Mouse (Mus musculus) gastrocnemius, adult 8-10 months (tissue): Measurements from ENCODE around the gene Nod1. TPM values are rescaled to one million over a fixed set of nuclear protein-coding genes. Genes with fewer than 3 reads are reported as not detected.
A peak's percentile ranks its signal among the peaks of the same experiment; 100 is the strongest.

Experiments
- DNase-seq, 2 experiments: peaks; one replicate each; pipeline ENCODE4 v3.0.0; 2022; ENCODE audit warnings: low spot score in 2 of 2
- total RNA-seq, 4 experiments: library from RNA; stranded (reverse); gene quantifications; 2 replicates each; pipeline ENCODE4 v1.2.4; 2022

Nod1 gene
- total RNA-seq = 1 to 10 TPM; 7.0 to 8.9 (median 7.9) TPM

DNA sequence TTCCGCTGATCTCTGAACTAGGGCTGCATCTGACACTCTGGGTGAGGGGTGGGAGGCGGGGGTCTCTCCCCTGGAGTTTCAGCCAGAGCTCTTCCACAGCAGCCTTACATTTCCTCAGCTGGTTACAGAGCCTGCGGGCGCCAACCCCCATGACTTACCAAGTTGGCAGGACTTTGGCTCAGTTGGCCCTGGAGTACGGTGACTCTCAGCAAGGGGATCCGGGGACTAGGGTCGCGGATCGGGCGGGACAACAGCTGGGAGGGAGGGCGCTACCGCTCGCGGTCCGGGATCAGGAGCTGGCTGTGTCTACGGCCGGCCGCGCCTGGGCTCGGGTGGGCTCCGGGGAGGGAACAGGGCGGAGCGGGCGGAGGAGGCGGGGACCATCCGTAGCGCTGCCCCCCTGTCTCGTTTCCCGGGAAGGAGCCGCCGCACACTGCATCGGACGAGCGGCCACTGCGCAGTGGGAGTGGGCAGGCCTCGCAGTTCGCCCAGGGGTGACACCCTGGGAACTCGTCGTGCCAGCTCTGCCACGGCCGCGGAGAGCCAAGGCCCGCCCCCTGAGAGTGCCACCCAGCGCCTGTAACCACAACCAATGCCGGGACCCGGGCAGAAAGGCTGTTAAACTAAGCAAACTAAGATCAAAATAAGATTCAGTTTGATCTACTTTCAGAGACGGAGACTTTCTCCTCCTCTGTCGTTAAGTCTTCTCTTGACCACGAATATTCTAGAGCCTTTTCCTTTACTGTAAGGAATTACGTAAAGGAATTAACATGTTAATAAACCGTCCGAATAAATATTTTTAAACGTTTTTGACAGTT lies at the start of gene Nod1:
TSS of gene Nod1 (minus strand) at position 502 of the 818 bp plus-strand sequence.
- DNase-seq = peak; percentile 74 to 84

DNA sequence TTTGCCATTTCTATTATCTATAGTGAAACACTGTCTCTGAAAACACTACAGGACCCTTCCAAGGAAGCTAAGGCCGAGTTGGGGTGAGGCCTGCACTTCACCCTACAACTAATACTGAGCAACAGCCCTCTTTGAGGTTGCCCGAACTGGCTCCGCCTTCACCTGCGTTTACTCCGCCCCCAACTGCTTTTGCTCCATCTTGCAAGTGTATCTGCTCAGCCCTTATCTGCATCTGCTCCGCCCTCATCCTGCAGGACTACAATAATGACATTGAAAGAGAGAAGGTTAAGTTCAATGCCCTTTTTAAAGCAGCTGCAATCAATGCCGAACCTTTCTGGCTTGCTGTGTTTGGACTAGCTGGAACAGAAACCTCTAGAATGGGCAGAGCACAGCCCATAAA lies 49.4 kb upstream of the Nod1 start:
- no peak for DNase-seq

DNA sequence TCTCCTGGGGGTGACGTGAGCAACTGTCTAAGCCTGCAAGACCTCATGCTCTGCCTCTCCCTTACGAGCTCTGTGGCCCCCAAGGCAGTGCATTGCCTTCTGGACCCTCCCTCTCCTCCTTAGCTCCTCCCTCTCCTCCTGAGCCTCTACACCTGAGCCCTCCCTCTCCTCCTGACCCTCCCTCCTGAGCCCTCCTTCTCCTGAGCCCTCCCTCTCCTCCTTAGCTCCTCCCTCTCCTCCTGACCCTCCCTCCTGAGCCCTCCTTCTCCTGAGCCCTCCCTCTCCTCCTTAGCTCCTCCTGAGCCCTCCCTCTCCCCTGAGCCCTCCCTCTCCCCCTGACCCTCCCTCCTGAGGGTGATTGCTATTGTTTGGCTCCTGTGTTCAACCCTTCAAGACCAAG lies 46.0 kb upstream of the Nod1 start:
- DNase-seq = no peak

DNA sequence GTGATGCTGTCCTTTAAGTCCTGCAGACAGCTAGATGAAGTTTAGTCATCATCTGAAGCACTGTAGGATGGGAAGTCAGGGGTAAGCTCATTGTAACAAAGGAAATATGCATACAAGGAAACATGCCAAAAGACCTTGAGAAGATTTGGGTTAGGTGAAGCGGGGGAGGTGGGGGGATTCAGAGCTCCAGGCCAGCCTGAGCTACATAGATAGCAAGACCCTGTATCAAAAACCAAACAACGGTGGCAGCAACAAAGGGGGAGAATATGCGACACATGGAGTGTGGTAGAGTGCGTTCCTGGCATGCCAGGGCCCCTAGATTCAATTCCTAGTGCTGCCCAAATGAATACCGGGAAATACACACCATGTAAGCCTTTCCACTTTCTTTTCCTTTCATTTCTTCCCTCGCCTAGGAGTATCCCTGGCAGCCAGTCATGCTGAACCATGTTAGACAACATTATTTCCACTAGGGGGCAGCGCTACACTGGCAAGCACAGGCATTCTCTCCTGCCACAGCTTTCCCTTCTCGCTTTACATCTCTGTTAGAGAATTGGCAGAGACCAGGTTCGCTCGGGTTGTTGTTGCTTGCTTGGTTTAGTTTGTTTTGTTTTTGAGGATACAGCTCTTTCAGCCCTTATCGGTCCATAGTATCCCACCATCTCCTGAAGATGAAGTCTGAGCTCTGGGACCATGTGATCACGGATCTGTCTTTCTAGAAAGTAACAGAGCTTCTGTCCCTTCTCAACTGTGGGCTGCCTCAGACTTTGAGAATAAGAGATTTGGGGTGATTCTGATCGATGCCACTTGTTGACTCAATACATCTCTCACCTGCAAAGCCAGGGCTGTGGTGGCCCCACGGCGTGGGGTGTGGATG lies 44.5 kb upstream of the Nod1 start:
- DNase-seq = peak; percentile 24 to 27

DNA sequence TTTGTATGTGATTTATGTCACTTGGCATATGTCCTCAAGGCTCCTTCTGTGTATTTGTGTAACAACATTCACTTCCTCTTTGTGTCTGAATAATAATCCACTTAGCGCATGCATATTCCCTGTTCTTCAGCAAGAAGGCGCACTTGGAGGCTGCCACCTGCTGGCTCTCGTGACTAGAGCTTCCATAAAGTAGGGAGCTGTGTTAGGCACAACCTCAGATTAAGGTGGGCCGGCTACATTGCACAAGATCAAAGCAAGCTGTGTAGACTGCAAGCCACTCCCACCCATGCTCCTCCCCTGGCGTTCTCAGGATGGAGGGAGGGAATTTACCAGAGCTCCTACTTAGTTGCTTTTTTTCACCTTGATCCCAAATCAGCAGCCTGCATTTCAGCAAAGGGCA lies 43.8 kb upstream of the Nod1 start:
- DNase-seq = no peak

DNA sequence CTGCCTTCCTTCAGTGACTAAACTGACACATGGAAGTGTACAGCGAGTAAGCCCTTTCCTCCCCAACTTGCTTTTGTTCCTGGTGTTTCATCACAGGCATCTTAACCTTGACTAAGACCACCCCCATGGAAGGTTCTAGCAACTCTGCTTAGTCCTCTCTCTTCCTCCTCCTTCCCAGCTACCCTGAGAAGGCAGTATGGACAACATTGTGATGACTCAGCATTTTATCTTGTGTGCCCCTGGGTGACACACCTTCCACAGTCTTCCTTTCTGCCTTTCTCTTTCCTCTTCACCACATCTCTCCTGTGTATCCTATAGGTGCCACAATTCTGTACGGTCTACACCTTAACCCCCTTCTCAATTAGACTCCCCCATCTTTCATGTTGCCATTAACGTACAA lies 41.8 kb upstream of the Nod1 start:
- no peak for DNase-seq

DNA sequence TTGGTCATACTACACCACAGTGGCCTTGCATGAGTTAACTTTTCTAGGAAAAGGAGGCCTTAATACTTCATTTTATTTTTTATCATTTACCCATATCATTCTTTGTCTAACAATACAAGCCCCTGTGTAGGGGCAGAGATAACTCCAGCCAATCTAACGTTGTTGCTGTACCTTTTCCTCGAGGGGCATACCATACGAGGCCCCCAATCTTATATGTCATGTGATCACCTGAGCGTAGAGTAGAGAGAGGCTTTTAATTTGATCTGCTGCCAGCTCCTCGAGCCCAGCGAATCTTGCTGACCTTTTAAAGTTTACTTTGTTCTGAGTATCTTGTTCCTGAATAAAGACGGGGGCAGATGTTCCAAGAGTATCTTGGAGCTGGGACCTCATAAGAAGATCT lies 40.1 kb upstream of the Nod1 start:
- no peak for DNase-seq

DNA sequence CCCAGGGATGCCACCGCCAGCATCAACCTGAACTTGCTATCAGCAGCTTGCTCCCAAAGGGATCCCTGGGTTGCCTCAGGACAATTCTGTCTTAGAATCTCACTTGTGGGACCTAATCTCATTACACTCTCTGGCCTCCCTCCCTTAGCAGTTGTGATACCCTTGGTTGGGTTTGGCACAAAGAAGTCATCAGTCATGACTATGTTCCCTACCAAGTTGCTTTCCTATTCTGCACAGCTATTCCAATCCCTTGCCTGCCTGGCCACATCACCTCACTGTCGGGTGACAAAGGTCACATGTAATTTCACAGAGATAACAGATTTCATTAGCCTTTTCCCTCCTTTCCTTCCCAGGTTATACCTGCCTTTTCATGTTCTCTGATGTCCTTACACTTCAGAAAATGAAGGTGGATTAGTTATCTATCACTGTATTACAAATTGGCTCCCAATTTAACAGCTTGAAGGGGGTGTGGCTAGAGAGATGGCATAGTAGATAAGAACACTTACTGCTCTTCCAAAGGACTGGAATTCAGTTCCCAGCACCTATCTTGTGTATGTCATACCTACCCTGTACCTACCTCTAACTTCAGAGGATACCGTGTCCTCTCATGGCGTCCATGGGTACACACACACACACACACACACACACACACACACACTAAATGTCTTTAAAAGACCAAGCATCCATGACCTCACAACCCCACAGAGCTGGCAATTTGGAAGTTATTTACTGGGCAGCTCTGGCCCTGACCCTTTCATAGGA lies 38.1 kb upstream of the Nod1 start:
- no peak for DNase-seq

DNA sequence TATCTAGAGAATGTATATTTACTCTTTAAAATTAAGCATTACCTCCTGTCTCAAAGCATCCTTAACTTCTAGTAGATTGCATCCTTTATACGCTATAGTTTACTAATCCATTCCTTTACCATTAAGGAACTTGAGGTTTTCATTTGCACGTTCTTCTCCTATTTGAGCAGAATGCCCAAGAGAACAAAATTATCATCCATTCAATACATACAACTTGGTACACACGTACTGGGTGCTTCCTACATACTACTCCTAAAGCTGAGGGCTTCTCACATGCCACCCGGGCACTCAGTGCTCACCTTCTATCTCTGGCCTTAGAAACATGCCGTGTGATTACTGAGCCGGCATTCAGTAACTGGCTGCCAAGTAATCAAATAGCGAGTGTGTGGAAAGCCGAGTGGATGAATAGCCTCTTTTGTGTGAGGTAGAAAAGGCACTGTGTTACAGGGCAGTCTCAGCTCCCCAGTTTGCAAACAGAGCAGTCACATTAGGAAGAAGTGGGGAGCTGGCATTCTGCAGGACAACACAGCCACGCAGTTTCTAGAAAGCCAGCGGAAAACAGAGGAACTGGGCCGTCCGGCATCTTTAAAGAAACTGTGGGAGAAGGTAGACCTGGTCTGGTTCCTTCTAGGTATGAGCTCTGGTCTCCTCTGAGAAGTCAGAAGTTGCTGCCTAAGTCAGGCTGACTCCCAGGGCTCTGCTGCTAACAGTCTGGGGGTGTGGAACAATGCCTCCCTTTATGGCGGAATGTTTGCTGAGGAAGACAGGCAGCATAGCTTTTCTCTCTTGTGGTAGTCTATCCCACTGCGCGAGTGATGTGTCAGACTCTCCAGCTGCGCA lies 37.2 kb upstream of the Nod1 start:
- DNase-seq = no peak

DNA sequence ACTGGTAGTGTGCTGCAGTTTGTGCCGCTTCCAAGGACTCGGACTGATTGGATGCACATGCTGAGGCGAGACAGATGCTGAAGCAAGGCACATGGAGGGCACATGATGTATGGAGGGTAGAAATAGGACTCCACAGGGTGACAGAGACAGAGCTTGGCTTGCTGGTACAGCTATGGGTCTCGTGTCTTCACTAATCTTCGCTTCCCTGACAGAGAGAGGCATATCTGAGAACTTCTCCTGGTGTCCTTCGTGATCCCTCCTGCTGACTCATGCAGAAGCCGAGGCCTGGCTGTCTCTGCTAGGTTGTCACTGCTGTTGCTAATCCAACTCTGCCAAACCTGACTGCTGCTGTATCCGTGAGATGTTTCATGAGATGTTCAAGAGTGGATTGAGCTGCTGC lies 36.0 kb upstream of the Nod1 start:
- DNase-seq = no peak

DNA sequence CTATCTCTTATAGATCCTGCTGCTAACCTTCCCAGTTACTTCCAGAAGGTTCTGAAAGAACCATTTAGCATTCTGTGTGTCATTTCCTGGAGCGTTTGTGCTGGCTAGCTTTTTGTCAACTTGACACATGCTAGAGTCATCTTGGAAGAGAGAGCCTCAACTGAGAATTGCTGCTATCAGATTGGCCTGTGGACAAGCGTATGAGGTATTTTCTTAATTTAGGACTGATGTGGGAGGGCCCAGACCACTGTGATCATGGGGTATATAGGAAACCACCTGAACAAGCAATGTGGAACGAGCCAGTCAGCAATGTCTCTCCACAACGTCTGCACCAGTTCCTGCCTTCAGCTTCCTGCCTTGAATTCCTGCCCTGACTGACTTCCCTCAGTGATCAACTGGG lies 31.1 kb upstream of the Nod1 start:
- no peak for DNase-seq

DNA sequence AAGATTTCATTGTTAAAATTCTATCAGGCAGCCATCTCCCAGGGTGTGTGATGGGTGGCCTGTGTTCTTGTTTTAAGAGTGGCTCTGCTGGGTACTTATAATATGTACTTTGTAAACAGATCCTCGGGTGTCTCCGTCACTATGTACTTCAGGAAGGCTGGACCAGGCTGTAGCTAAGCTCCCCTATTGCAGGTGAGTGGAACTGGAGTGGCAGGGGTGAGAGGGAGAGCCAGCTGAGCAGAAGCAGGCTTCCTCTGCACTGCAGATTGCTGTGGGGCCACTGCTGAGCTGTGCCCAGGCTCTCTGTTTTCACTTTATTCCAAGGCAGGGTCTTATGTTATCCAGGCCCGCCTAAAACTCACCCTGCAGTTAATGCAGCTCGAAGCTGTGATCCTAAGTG lies 30.0 kb upstream of the Nod1 start:
- no peak for DNase-seq

DNA sequence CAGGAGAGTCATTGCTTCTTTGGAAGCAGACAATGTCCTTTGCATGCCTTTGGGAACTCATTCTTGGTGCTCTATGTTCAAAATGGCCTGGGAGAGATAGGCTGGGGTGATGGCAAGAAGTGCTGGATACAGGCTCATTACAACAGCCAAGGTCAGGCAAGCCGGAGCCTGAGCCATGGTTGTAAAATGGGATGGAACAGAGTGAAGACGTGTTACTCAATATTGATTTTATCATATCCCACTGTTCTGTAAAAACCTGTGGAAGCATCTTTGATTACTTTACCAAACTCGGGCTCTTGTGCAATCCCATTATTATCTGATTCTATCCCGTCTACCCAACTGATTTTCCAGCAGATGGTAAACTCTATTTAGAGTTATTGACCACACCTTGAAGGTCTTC lies 28.9 kb upstream of the Nod1 start:
- DNase-seq = no peak

DNA sequence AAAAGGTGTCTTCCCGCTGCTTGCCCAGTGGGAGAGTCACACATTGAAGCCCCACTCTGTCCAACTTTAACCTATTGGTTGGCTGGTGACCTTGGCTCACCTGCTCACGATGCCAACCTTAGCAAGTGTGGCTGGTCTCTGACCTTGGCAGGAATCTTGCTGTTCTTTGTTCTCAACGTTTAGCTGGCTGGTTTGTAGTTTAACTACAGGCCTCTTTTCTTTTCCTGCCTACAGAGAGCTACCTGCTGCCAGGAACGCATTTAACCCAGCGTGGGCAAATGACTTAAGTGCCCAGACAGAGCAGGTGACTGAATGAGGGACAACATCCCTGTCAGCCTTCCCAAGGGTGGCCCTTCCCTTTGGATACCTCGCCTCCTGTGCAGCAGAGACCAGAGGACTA lies 25.3 kb upstream of the Nod1 start:
- no peak for DNase-seq

DNA sequence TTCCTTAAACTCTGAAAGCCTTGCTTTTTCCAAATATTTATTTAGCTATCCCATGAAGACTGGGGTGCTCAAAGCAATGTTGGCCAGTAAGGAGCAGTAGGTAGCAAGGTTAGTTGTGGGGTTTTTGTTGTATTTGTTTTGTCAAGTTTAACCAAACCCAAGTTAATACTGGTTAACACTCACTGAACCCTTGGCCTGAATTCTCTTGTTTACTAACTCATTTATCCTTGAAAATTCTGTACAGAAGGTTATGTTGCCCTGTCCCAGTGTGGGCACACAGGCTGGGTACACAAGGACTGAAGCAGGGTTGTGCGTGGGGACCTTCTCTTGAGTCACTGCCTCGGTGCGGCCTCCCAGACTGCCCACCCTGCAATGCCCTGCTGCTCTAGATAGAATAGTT lies 23.9 kb upstream of the Nod1 start:
- no peak for DNase-seq

DNA sequence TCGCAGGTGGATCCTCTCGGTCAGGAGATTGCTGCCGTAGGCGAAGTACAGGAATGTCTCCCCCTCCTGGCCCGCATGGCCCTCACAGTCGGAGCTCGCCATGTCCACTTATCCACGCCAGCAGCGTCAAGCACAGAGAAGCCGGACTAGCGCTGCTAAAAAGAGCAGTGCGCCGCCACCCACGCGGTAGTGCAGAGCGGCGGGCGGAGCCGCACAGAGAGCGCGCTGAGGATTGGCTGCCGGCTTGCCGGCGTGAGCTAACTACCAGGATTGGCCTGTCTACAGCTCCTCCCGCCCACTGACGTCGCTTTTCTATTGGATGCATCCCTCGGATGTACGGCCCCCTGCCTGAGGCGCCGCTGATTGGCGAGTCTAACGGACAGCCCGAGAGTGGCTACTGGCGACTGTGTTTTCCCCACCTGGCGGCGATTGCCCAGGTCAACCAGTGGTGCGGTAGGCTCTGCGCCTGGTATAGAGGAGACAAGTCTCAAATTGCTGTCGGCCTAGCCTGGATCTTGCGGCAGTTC lies 20.4 kb upstream of the Nod1 start, which contains the start of gene Ggct:
TSS of gene Ggct (minus strand) at position 217 of the 527 bp plus-strand sequence.
- peak; percentile 94 to 96 for DNase-seq

DNA sequence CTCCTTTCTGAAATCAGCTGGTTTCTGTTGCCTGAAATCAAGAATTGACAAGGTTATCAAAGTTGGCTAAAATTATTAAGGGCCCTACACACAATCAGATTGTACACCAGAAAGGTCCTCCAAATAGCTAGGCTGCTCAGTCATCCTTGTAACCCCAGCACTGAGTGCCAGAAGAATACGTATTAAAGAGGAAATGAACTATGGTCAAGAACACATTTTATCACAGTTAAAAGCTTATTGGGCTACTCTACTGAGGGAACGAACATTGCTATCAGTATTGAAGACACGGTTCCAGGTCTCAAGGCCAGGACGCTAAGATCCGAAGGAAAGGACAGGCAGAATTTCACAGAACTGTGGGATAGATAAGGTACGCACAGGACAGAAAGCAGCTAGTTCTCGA lies 19.7 kb upstream of the Nod1 start:
- DNase-seq = no peak

DNA sequence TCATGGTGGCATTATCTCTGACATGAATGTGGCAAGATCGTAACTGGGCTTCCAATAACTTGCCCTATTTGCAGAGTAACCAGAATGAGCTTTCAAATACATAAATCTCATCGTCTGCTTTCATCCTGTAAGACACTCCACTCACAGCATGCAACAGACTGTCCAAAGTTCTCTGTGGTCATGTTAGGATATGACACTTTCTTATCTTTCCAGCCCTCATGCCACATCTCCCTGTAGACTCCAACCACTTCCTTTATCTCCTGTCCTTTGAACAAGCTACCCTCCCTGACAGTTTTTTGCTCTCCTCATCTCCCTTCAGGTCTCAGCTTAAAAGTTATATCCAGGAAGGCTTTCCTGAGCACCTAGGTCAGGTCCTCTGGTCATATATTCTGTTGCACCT lies 18.8 kb upstream of the Nod1 start:
- no peak for DNase-seq

DNA sequence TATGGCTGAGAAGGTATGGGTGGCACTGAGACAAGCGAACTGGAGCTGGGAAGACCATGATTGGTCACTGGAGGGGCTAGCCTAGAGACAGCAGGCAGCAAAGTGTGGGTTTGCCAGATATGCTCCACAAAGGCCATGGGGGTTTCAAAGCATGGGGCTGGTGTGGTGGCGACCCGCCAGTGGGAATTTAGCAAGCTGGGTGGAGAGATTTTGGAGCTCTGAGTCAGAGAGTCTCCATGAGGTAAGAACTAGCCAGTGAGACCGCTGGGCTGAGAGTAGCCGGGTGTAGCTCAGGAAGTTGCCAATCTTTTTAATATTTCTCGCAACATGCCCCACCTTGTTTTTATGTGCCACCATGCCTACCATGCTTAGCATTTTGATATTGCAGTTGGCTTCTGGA lies 15.7 kb upstream of the Nod1 start:
- no peak for DNase-seq

DNA sequence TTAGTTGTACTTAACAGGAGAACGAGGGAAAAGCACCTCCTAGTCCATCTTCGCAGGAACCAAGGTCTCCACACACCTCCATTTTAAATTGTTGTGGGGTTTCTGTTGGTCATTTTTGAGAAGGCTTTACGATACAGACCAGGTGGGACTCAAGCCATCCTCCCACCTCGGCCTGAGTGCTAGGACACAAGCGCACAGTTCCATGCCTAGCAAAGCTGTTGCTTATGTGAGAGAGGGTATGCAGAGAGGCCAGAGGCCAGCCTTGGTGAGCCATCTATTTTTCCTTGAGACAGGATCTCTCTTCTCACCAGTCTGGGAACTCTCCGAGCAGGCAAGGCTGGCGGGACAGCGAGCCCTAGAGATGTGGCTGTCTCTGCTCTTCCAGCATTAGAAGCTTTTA lies 11.7 kb upstream of the Nod1 start:
- no peak for DNase-seq
